Mouse (Mus musculus) bone marrow macrophage, adult 2 months (primary cell): Measurements from ENCODE around the gene Cacna2d3.

ENCODE experiments used
- CTCF ChIP-seq: IDR thresholded peaks from 2 replicates; pipeline ENCODE4 v1.5.1; 2012; ENCODE audit warnings: low read depth, mild to moderate bottlenecking, low read length, moderate library complexity
- POLR2A ChIP-seq: IDR thresholded peaks from 2 replicates; pipeline ENCODE4 v1.6.1; 2012; ENCODE audit warnings: mild to moderate bottlenecking, low read depth, low read length, borderline replicate concordance

DNA sequence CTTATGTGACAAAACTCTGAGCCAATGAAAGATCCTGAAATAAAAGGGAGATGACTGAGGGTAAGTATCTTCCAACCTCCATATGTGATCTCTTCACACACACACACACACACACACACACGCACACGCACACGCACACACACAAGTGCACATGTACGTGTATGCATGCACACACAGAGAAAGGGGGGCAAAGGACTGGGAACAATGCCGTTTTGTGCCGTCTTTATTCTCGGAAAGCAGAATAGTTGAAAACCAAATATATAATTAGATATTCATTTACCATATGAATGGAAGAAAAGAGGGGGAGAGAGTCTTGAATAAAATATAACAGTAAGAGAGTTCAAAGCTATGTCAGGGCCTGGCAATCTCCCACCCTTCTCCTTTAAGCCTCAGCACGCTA, 163.2 kb downstream of the Cacna2d3 start:
- no peak for TF ChIP-seq CTCF
- TF ChIP-seq POLR2A, result no peak
